Mouse (Mus musculus): ENCODE measurements at regions not wholly inside any gene's neighbourhood (a gene's known extent, or its start where the extent isn't known, plus 50 kb on each side); places are given as distances from the start of the nearest gene placed in this dataset.

- Histone ChIP-seq H3K9me3 (no peaks in the 10 kb centered on the region), H3K9ac (replicated peaks) (no peak overlapping the region), H3K4me1 (peaks cover 14% of the 10 kb centered on the region), H3K27ac (replicated peaks) (no peak overlapping the region), H3K27me3 (no peaks in the 10 kb centered on the region; the same call in 1 of the 2 replicates), H3K4me2 (replicated peaks) (no peak overlapping the region), H3K4me3 (no peak overlapping the region), H3K36me3 (no peaks in the 10 kb centered on the region)
- ATAC-seq (ENCODE audit: low FRiP score, low read depth), result no peak
- 85% methylated on average over 1 of the region's 1 CpGs for WGBS
These were observed 78.8 kb upstream of the Lrig1 start for GRCm38 (mm10) chr6:94778797-94779196.

DNA sequence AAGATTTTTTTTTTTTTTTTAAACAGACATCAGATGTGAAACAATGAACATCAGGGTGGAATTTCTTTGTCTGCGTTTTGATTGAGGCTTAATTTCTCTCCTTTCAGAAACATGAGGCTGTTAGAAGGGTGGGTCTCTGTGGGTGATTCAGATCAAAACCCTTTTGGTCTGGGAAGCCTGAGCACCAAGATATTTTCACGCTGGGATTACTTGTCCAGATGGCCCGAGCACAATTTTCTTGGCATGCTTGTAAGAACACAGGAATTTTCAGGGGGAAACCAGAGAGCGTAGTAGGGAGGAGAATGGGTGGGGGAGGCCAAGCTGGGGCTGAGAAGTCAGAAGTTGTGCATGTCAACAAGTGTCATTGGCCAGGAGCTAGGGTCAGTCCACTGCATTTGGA lies 76.6 kb upstream of the Lrig1 start:
- no peak for ATAC-seq (ENCODE audit: low FRiP score, low read depth)
- Histone ChIP-seq H3K27me3 (no peaks in the 10 kb centered on the region), H3K9ac (replicated peaks) (no peak overlapping the region), H3K36me3 (no peaks in the 10 kb centered on the region), H3K27ac (replicated peaks) (no peak overlapping the region), H3K4me3 (no peak overlapping the region), H3K9me3 (no peaks in the 10 kb centered on the region), H3K4me1 (peaks cover 36% of the 10 kb centered on the region), H3K4me2 (replicated peaks) (no peak overlapping the region)
- 29% methylated on average over 4 of the region's 4 CpGs for WGBS

- Histone ChIP-seq H3K4me2 (replicated peaks) (no peak overlapping the region), H3K9ac (replicated peaks) (no peak overlapping the region), H3K4me3 (no peak overlapping the region), H3K4me1 (peaks cover 36% of the 10 kb centered on the region), H3K36me3 (no peaks in the 10 kb centered on the region), H3K27me3 (no peaks in the 10 kb centered on the region), H3K9me3 (no peaks in the 10 kb centered on the region), H3K27ac (replicated peaks) (peak overlapping the region; percentile 97)
- ATAC-seq (ENCODE audit: low FRiP score, low read depth), result no peak
- 97% methylated on average over 3 of the region's 3 CpGs for WGBS
These were observed 74.9 kb upstream of the Lrig1 start for GRCm38 (mm10) chr6:94774871-94775270.

- Histone ChIP-seq H3K9me3 (no peaks in the 10 kb centered on the region), H3K4me2 (replicated peaks) (peak overlapping the region; percentile 46), H3K4me1 (peaks cover 36% of the 10 kb centered on the region), H3K9ac (replicated peaks) (peak overlapping the region; percentile 48), H3K27ac (replicated peaks) (peak overlapping the region; percentile 97), H3K4me3 (peak overlapping the region; percentile 13; the same call in 1 of the 2 replicates), H3K36me3 (no peaks in the 10 kb centered on the region), H3K27me3 (no peaks in the 10 kb centered on the region)
- WGBS, result 1% methylated on average over 27 of the region's 27 CpGs
- ATAC-seq (ENCODE audit: low FRiP score, low read depth), result peak; percentile 82
These were observed 73.9 kb upstream of the Lrig1 start for GRCm38 (mm10) chr6:94773604-94774486.

GRCm38 (mm10) chr6:94772868-94773603 lies 73.1 kb upstream of the Lrig1 start:
- ATAC-seq (ENCODE audit: low FRiP score, low read depth), result peak; percentile 61
- 4% methylated on average over 12 of the region's 12 CpGs for WGBS

GRCm38 (mm10) chr6:94772391-94772790 lies 72.4 kb upstream of the Lrig1 start:
- H3K4me2 ChIP-seq (replicated peaks), result 0 out of 2 replicates have a peak overlapping the region, but pooled peaks have one; percentile 46
- ATAC-seq (ENCODE audit: low FRiP score, low read depth), result no peak

More at GRCm38 (mm10) chr6:94772868-94773603, 73.1 kb upstream of the Lrig1 start:
- Histone ChIP-seq H3K4me2 (replicated peaks) (peak overlapping the region; percentile 46), H3K4me1 (peaks cover 36% of the 10 kb centered on the region), H3K9ac (replicated peaks) (peak overlapping the region; percentile 48), H3K4me3 (0 out of 2 replicates have a peak overlapping the region, but pooled peaks have one; percentile 13), H3K27ac (replicated peaks) (peak overlapping the region; percentile 97), H3K9me3 (no peaks in the 10 kb centered on the region), H3K27me3 (no peaks in the 10 kb centered on the region), H3K36me3 (no peaks in the 10 kb centered on the region)

GRCm38 (mm10) chr6:94768230-94768629 lies 68.3 kb upstream of the Lrig1 start:
- Histone ChIP-seq H3K27me3 (no peaks in the 10 kb centered on the region), H3K27ac (replicated peaks) (no peak overlapping the region), H3K4me3 (no peak overlapping the region), H3K9me3 (no peaks in the 10 kb centered on the region), H3K36me3 (no peaks in the 10 kb centered on the region), H3K4me1 (peaks cover 16% of the 10 kb centered on the region), H3K9ac (replicated peaks) (no peak overlapping the region), H3K4me2 (replicated peaks) (no peak overlapping the region)
- ATAC-seq (ENCODE audit: low FRiP score, low read depth), result no peak
- 83% methylated on average over 5 of the region's 5 CpGs for WGBS

More at GRCm38 (mm10) chr6:94772391-94772790, 72.4 kb upstream of the Lrig1 start:
- H3K4me3 ChIP-seq, result no peak overlapping the region
- H3K9ac ChIP-seq (replicated peaks), result no peak overlapping the region
- peaks cover 36% of the 10 kb centered on the region for H3K4me1 ChIP-seq
- 23% methylated on average over 7 of the region's 7 CpGs for WGBS
- H3K36me3 ChIP-seq, result no peaks in the 10 kb centered on the region
- H3K27me3 ChIP-seq, result no peaks in the 10 kb centered on the region
- H3K27ac ChIP-seq (replicated peaks), result peak overlapping the region; percentile 97
- H3K9me3 ChIP-seq, result no peaks in the 10 kb centered on the region

GRCm38 (mm10) chr6:94765724-94766123 lies 65.8 kb upstream of the Lrig1 start:
- Histone ChIP-seq H3K9ac (replicated peaks) (no peak overlapping the region), H3K9me3 (no peaks in the 10 kb centered on the region), H3K27ac (replicated peaks) (no peak overlapping the region), H3K27me3 (0 out of 2 replicates have a peak, but pooled peaks cover 4% of the 10 kb centered on the region), H3K4me3 (no peak overlapping the region), H3K4me2 (replicated peaks) (no peak overlapping the region), H3K4me1 (peaks cover 7% of the 10 kb centered on the region; the same call in 1 of the 2 replicates), H3K36me3 (no peaks in the 10 kb centered on the region)
- no peak for ATAC-seq (ENCODE audit: low FRiP score, low read depth)
- whole genome bisulfite sequencing, result 78% methylated on average over 6 of the region's 6 CpGs

- no peaks in the 10 kb centered on the region for H3K9me3 ChIP-seq
- H3K9ac ChIP-seq (replicated peaks), result no peak overlapping the region
- H3K36me3 ChIP-seq, result no peaks in the 10 kb centered on the region
- WGBS, result 85% methylated on average over 6 of the region's 6 CpGs
- no peak overlapping the region for H3K4me2 ChIP-seq (replicated peaks)
- H3K4me3 ChIP-seq, result no peak overlapping the region
- H3K4me1 ChIP-seq, result peaks cover 16% of the 10 kb centered on the region; the same call in 1 of the 2 replicates
- H3K27me3 ChIP-seq, result 0 out of 2 replicates have a peak, but pooled peaks cover 4% of the 10 kb centered on the region
- no peak overlapping the region for H3K27ac ChIP-seq (replicated peaks)
- ATAC-seq (ENCODE audit: low FRiP score, low read depth), result no peak
These were observed 61.4 kb upstream of the Lrig1 start for GRCm38 (mm10) chr6:94761341-94761740.

DNA sequence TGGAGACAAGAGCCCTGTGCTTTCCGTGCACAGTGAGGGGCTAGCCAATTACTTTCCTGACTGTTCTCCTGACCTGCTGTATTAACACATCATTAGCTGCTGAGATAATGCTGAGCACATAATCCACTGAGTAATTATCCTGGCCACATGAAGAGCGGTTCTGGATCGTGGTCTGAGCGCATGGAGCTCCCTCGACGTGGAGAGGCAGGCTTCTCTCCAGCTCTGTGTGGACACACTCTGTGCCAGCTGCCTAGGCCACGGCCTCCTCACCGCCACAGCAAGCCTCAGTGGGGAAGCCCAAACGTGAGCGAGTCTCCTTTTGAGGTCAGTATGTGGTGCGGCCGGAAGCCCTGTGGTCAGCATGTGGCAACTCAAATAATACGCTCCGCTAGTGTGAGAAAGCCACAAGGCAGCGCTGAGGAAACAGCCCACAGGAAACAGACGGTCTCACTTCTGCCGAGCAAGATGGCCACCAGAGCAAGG lies 60.7 kb upstream of the Lrig1 start:
- H3K4me1 ChIP-seq, result peaks cover 23% of the 10 kb centered on the region
- H3K27me3 ChIP-seq, result 0 out of 2 replicates have a peak, but pooled peaks cover 4% of the 10 kb centered on the region
- no peak overlapping the region for H3K4me2 ChIP-seq (replicated peaks)
- WGBS, result 57% methylated on average over 17 of the region's 17 CpGs
- H3K27ac ChIP-seq (replicated peaks), result no peak overlapping the region
- H3K9ac ChIP-seq (replicated peaks), result no peak overlapping the region
- ATAC-seq (ENCODE audit: low FRiP score, low read depth), result peak; percentile 47; the same call in 1 of the 2 replicates
- H3K4me3 ChIP-seq, result no peak overlapping the region
- H3K36me3 ChIP-seq, result no peaks in the 10 kb centered on the region
- H3K9me3 ChIP-seq, result no peaks in the 10 kb centered on the region

- ATAC-seq (ENCODE audit: low FRiP score, low read depth), result no peak
- peaks cover 33% of the 10 kb centered on the region for H3K4me1 ChIP-seq
- no peaks in the 10 kb centered on the region for H3K9me3 ChIP-seq
- H3K4me2 ChIP-seq (replicated peaks), result no peak overlapping the region
- H3K27me3 ChIP-seq, result 0 out of 2 replicates have a peak, but pooled peaks cover 4% of the 10 kb centered on the region
- no peak overlapping the region for H3K9ac ChIP-seq (replicated peaks)
- H3K36me3 ChIP-seq, result no peaks in the 10 kb centered on the region
- 100% methylated on average over 1 of the region's 1 CpGs for WGBS
- no peak overlapping the region for H3K27ac ChIP-seq (replicated peaks)
- no peak overlapping the region for H3K4me3 ChIP-seq
These were observed 59.7 kb upstream of the Lrig1 start for GRCm38 (mm10) chr6:94759649-94760048.
